Mouse (Mus musculus) liver, embryonic 13.5 days (tissue): Measurements from ENCODE around the gene Ush1g. TPM values are rescaled to one million over a fixed set of nuclear protein-coding genes. Genes with fewer than 3 reads are reported as not detected.

Experiments used
- ATAC-seq: fragments of 200-750 bp; cut with Nextera tagmentation; 2 replicates; pipeline ENCODE4 v1.8.0; 2017; ENCODE audit warnings: low read depth, mild to moderate bottlenecking, moderate number of reproducible peaks, moderate library complexity
- DNase-seq: peaks from one replicate; pipeline ENCODE4 v3.0.0; 2022
- H3K27ac ChIP-seq: fragments of 300-500 bp; sonication (generic); 2 replicates; pipeline ENCODE4 v1.5.1; 2015; ENCODE audit warnings: moderate library complexity, mild to moderate bottlenecking, inconsistent platforms
- H3K27me3 ChIP-seq: fragments of 300-500 bp; sonication (generic); 2 replicates; pipeline ENCODE4 v1.6.1; 2015; ENCODE audit warnings: mild to moderate bottlenecking, inconsistent platforms
- H3K36me3 ChIP-seq: fragments of 300-500 bp; sonication (generic); 2 replicates; pipeline ENCODE4 v1.6.1; 2015; ENCODE audit warnings: mild to moderate bottlenecking, inconsistent platforms
- H3K4me1 ChIP-seq: fragments of 300-500 bp; sonication (generic); replicated peaks from 2 replicates; pipeline ENCODE4 v1.6.1; 2015; ENCODE audit warnings: inconsistent platforms
- H3K4me2 ChIP-seq: fragments of 300-500 bp; sonication (generic); 2 replicates; pipeline ENCODE4 v1.6.1; 2015; ENCODE audit warnings: inconsistent platforms, mild to moderate bottlenecking, moderate library complexity
- H3K4me3 ChIP-seq: fragments of 300-500 bp; sonication (generic); replicated peaks from 2 replicates; pipeline ENCODE4 v1.5.1; 2015; ENCODE audit warnings: mild to moderate bottlenecking, inconsistent platforms
- H3K9ac ChIP-seq: fragments of 300-500 bp; sonication (generic); 2 replicates; pipeline ENCODE4 v1.6.1; 2015; ENCODE audit warnings: mild to moderate bottlenecking, inconsistent platforms
- H3K9me3 ChIP-seq: fragments of 300-500 bp; sonication (generic); replicated peaks from 2 replicates; pipeline ENCODE4 v1.6.1; 2016; ENCODE audit warnings: inconsistent platforms
- WGBS: fragments of 180-500 bp; shearing (Covaris S2); methylation state at CpG from one replicate; pipeline ENCODE4 v1.1.7; 2015; ENCODE audit not compliant: insufficient replicate concordance; 5-methylcytosine and 5-hydroxymethylcytosine counted together
- polyA plus RNA-seq: library from polyadenylated mRNA; unstranded; fragments of >200 nt; fragmentation: Nextera tagmentation; extraction: Ambion mirVana; gene quantifications from 2 replicates; pipeline ENCODE4 v1.2.1, GENCODE M21; 2015

The Ush1g gene
- polyA plus RNA-seq, 1 experiment from 2014 or later = 0.07 TPM

GRCm38 (mm10) chr11:115300745-115301144 lies 21.1 kb downstream of the Ush1g start:
- H3K4me2 ChIP-seq = no peak overlapping the region
- H3K9me3 ChIP-seq = no peaks in the 10 kb centered on the region
- H3K9ac ChIP-seq = no peak overlapping the region
- H3K27me3 ChIP-seq = peaks cover 42% of the 10 kb centered on the region
- H3K36me3 ChIP-seq = no peaks in the 10 kb centered on the region
- H3K4me3 ChIP-seq = no peak overlapping the region
- no peak for ATAC-seq
- no peak for DNase-seq
- H3K4me1 ChIP-seq = peaks cover 6% of the 10 kb centered on the region; the same call in 1 of the 2 replicates
- H3K27ac ChIP-seq = no peak overlapping the region
- 72% methylated on average over 4 of the region's 4 CpGs for WGBS

GRCm38 (mm10) chr11:115298160-115298559 lies 23.7 kb downstream of the Ush1g start:
- ATAC-seq (no peak), DNase-seq (no peak)
- H3K4me3 ChIP-seq = no peak overlapping the region
- no peak overlapping the region for H3K4me2 ChIP-seq
- H3K9me3 ChIP-seq = no peaks in the 10 kb centered on the region
- peaks cover 11% of the 10 kb centered on the region; the same call in 1 of the 2 replicates for H3K4me1 ChIP-seq
- no peak overlapping the region for H3K27ac ChIP-seq
- peaks cover 38% of the 10 kb centered on the region for H3K27me3 ChIP-seq
- no peak overlapping the region for H3K9ac ChIP-seq
- H3K36me3 ChIP-seq = peaks cover 4% of the 10 kb centered on the region; the same call in 1 of the 2 replicates
- WGBS = 50% methylated on average over 8 of the region's 8 CpGs

GRCm38 (mm10) chr11:115297214-115297826 lies 24.5 kb downstream of the Ush1g start, which contains the start of gene Fads6:
TSS of gene Fads6 (minus strand) at chr11:115297663.
- Histone ChIP-seq H3K36me3 (peaks cover 4% of the 10 kb centered on the region; the same call in 1 of the 2 replicates), H3K27me3 (peaks cover 38% of the 10 kb centered on the region), H3K4me1 (peaks cover 13% of the 10 kb centered on the region; the same call in 1 of the 2 replicates), H3K9me3 (no peaks in the 10 kb centered on the region), H3K27ac (peak within 1 kb of the TSS; percentile 39), H3K4me2 (peak within 1 kb of the TSS; percentile 56), H3K4me3 (peak within 1 kb of the TSS; percentile 48), H3K9ac (peak within 1 kb of the TSS; percentile 58)
- DNase-seq (peak; percentile 22), ATAC-seq (peak; percentile 64)
- WGBS = 1% methylated on average over 44 of the region's 44 CpGs

- Histone ChIP-seq H3K4me2 (peak overlapping the region; percentile 56), H3K9ac (peak overlapping the region; percentile 58), H3K4me3 (peak overlapping the region; percentile 48), H3K36me3 (peaks cover 4% of the 10 kb centered on the region; the same call in 1 of the 2 replicates), H3K27me3 (peaks cover 38% of the 10 kb centered on the region), H3K9me3 (no peaks in the 10 kb centered on the region), H3K4me1 (peaks cover 19% of the 10 kb centered on the region; the same call in 1 of the 2 replicates), H3K27ac (peak overlapping the region; percentile 39)
- ATAC-seq (no peak), DNase-seq (no peak)
- 51% methylated on average over 21 of the region's 21 CpGs for WGBS
Measured at GRCm38 (mm10) chr11:115296471-115297210, 25.2 kb downstream of the Ush1g start.

DNA sequence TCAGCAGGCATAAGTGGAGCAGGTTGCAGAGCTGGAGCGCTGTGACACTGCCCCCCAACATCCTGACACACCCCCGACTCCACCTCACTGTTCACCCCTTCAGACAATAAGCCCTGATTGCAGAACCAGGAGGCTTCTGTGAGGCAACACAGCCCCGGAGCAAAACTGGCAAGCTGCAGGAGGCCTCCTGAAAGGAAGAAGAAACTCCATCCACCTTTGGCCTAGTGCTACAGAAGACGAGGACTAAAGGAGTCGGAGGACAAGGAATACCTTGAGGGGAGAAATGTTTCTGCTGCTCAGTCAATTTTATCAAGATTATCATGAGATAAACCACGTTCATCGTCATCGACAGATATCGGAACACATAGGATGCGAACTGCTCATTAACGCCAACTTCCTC lies 25.9 kb downstream of the Ush1g start:
- WGBS = 77% methylated on average over 11 of the region's 11 CpGs
- Histone ChIP-seq H3K4me1 (peaks cover 24% of the 10 kb centered on the region), H3K4me3 (peak overlapping the region; percentile 48; the same call in 1 of the 2 replicates), H3K27me3 (peaks cover 38% of the 10 kb centered on the region), H3K9ac (no peak overlapping the region), H3K27ac (no peak overlapping the region), H3K36me3 (peaks cover 4% of the 10 kb centered on the region; the same call in 1 of the 2 replicates), H3K4me2 (peak overlapping the region; percentile 56), H3K9me3 (no peaks in the 10 kb centered on the region)
- no peak for ATAC-seq
- no peak for DNase-seq

- ATAC-seq = peak; percentile 55
- 44% methylated on average over 14 of the region's 14 CpGs for whole genome bisulfite sequencing
Measured at GRCm38 (mm10) chr11:115292631-115293375, 29.0 kb downstream of the Ush1g start.

DNA sequence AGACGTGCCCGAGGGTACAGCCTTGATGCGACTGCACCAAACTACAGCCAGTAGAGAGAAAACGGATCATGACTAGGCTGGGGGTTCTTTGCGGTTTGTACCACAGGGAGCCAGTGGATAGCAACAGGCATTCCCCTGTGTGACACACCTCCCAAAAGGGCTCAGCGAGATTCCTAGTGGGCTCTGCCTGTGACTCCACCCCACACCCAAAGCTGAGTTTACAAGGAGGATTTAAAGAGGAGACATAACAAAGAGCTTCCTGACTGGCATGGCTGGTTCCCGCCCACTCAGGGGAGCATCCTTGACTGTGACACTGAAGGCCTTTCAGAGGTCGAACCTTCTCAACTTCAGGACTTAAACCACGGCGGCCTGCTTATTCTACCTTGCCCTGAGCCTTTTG lies 30.3 kb downstream of the Ush1g start:
- no peak for DNase-seq
- H3K9me3 ChIP-seq = no peaks in the 10 kb centered on the region
- ATAC-seq = no peak
- peak overlapping the region; percentile 40 for H3K27ac ChIP-seq
- no peak overlapping the region for H3K9ac ChIP-seq
- 58% methylated on average over 10 of the region's 10 CpGs for WGBS
- H3K4me1 ChIP-seq = peaks cover 24% of the 10 kb centered on the region
- no peak overlapping the region for H3K4me3 ChIP-seq
- H3K4me2 ChIP-seq = no peak overlapping the region
- peaks cover 14% of the 10 kb centered on the region for H3K27me3 ChIP-seq
- peaks cover 4% of the 10 kb centered on the region; the same call in 1 of the 2 replicates for H3K36me3 ChIP-seq

More at GRCm38 (mm10) chr11:115292631-115293375, 29.0 kb downstream of the Ush1g start:
- Histone ChIP-seq H3K4me1 (peaks cover 30% of the 10 kb centered on the region), H3K9ac (no peak overlapping the region), H3K27me3 (peaks cover 27% of the 10 kb centered on the region), H3K4me3 (no peak overlapping the region), H3K9me3 (no peaks in the 10 kb centered on the region), H3K36me3 (peaks cover 4% of the 10 kb centered on the region; the same call in 1 of the 2 replicates), H3K27ac (peak overlapping the region; percentile 78), H3K4me2 (0 out of 2 replicates have a peak overlapping the region, but pooled peaks have one; percentile 26)
- no peak for DNase-seq

- peaks cover 24% of the 10 kb centered on the region for H3K4me1 ChIP-seq
- H3K36me3 ChIP-seq = peaks cover 4% of the 10 kb centered on the region; the same call in 1 of the 2 replicates
- 72% methylated on average over 6 of the region's 6 CpGs for WGBS
- no peak overlapping the region for H3K9ac ChIP-seq
- H3K4me3 ChIP-seq = no peak overlapping the region
- no peak overlapping the region for H3K4me2 ChIP-seq
- H3K27me3 ChIP-seq = peaks cover 8% of the 10 kb centered on the region; the same call in 1 of the 2 replicates
- ATAC-seq = no peak
- H3K27ac ChIP-seq = peak overlapping the region; percentile 40; the same call in 1 of the 2 replicates
- H3K9me3 ChIP-seq = no peaks in the 10 kb centered on the region
- DNase-seq = no peak
Measured at GRCm38 (mm10) chr11:115290919-115291318, 30.9 kb downstream of the Ush1g start.

DNA sequence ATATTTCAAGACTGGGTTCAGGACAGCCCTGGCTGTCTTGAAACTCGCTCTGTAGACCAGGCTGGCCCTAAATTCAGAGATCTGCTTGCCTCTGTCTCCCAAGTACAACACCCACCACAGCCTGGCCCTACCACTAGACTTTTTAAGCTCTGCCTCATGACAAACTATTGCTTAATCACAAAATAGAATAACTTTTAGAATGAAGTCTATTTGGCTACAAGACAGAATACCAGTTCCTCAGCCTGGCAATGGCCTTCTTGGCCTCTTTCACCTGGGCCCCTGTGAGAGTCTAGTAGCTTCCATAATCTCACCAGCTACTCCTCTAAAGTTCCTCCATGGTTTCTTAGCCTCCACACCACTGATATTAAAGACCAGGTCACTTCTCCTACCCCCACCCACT lies 31.5 kb downstream of the Ush1g start:
- Histone ChIP-seq H3K4me2 (no peak overlapping the region), H3K4me3 (no peak overlapping the region), H3K4me1 (peaks cover 24% of the 10 kb centered on the region), H3K36me3 (peaks cover 4% of the 10 kb centered on the region; the same call in 1 of the 2 replicates), H3K9me3 (no peaks in the 10 kb centered on the region), H3K27ac (no peak overlapping the region), H3K27me3 (0 out of 2 replicates have a peak, but pooled peaks cover 4% of the 10 kb centered on the region), H3K9ac (no peak overlapping the region)
- WGBS = 69% methylated on average over 1 of the region's 1 CpGs
- ATAC-seq (no peak), DNase-seq (no peak)

GRCm38 (mm10) chr11:115289885-115290284 lies 32.0 kb downstream of the Ush1g start:
- H3K9ac ChIP-seq = no peak overlapping the region
- WGBS = 66% methylated on average over 8 of the region's 8 CpGs
- H3K36me3 ChIP-seq = peaks cover 4% of the 10 kb centered on the region; the same call in 1 of the 2 replicates
- DNase-seq (no peak), ATAC-seq (no peak)
- H3K4me3 ChIP-seq = no peak overlapping the region
- H3K27me3 ChIP-seq = 0 out of 2 replicates have a peak, but pooled peaks cover 4% of the 10 kb centered on the region
- no peaks in the 10 kb centered on the region for H3K9me3 ChIP-seq
- H3K4me2 ChIP-seq = no peak overlapping the region
- H3K4me1 ChIP-seq = peaks cover 24% of the 10 kb centered on the region
- no peak overlapping the region for H3K27ac ChIP-seq

DNA sequence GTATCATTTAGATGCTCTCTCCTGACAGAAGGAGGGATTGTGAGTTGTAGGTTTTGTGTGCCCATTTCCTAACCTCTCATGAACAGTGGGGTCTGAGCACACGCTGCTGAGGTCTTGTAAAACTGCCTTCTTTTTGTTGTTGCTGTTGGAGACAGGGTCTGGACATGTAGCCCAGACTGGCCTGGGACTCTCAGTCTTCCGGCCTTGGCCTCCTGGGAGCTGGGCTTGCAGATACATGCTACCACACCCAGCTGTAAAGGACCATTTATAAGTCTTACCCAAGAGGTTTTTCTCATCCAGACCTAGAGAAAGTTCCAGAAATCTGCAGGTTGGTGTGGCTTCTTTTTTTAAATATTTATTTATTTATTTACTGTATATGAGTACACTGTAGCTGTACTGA lies 33.5 kb downstream of the Ush1g start:
- no peak overlapping the region for H3K9ac ChIP-seq
- H3K27ac ChIP-seq = no peak overlapping the region
- H3K4me3 ChIP-seq = no peak overlapping the region
- no peaks in the 10 kb centered on the region for H3K36me3 ChIP-seq
- H3K27me3 ChIP-seq = no peaks in the 10 kb centered on the region
- ATAC-seq (no peak), DNase-seq (no peak)
- H3K4me1 ChIP-seq = peaks cover 19% of the 10 kb centered on the region
- H3K9me3 ChIP-seq = no peaks in the 10 kb centered on the region
- H3K4me2 ChIP-seq = no peak overlapping the region
- 65% methylated on average over 2 of the region's 2 CpGs for WGBS
